Mouse (Mus musculus) forebrain, embryonic 14.5 days (tissue): ENCODE measurements at regions not wholly inside any gene's neighbourhood (a gene's known extent, or its start where the extent isn't known, plus 50 kb on each side); places are given as distances from the start of the nearest gene placed in this dataset.

ENCODE experiments used
- ATAC-seq: fragments of 200-750 bp; cut with Nextera tagmentation; 2 replicates; pipeline ENCODE4 v1.8.0; 2017; ENCODE audit warnings: mild to moderate bottlenecking, moderate library complexity
- DNase-seq: peaks from one replicate; pipeline ENCODE4 v3.0.0-alpha.2; 2015; ENCODE audit warnings: low spot score
- H3K27ac ChIP-seq: fragments of 300-500 bp; sonication (generic); 2 replicates; pipeline ENCODE4 v1.5.1; 2014; ENCODE audit warnings: low read depth, mild to moderate bottlenecking, control low read depth, low read length, moderate library complexity
- H3K27me3 ChIP-seq: fragments of 300-500 bp; sonication (generic); replicated peaks from 2 replicates; pipeline ENCODE4 v1.6.1; 2014; ENCODE audit warnings: low read length, control low read depth, mixed read lengths; ENCODE audit not compliant: control insufficient read depth, insufficient read depth
- H3K36me3 ChIP-seq: fragments of 300-500 bp; sonication (generic); 2 replicates; pipeline ENCODE4 v1.6.1; 2014; ENCODE audit warnings: low read length, control low read depth; ENCODE audit not compliant: control insufficient read depth, insufficient read depth
- H3K4me1 ChIP-seq: fragments of 300-500 bp; sonication (generic); 2 replicates; pipeline ENCODE4 v1.6.1; 2014; ENCODE audit warnings: antibody characterized with exemption, low read length, control low read depth; ENCODE audit not compliant: control insufficient read depth, insufficient read depth
- H3K4me2 ChIP-seq: fragments of 300-500 bp; sonication (generic); 2 replicates; pipeline ENCODE4 v1.6.1; 2014; ENCODE audit warnings: mild to moderate bottlenecking, control low read depth, low read length
- H3K4me3 ChIP-seq: fragments of 300-500 bp; sonication (generic); 2 replicates; pipeline ENCODE4 v1.5.1; 2014; ENCODE audit warnings: low read depth, low read length, control low read depth
- H3K9ac ChIP-seq: fragments of 300-500 bp; sonication (generic); 2 replicates; pipeline ENCODE4 v1.6.1; 2014; ENCODE audit warnings: mild to moderate bottlenecking, low read length, control low read depth, moderate library complexity
- H3K9me3 ChIP-seq: fragments of 300-500 bp; sonication (generic); replicated peaks from 2 replicates; pipeline ENCODE4 v1.6.1; 2016; ENCODE audit warnings: low read length, control low read depth, mixed read lengths; ENCODE audit not compliant: control insufficient read depth
- WGBS: fragments of 180-500 bp; shearing (Covaris S2); extraction: QIAGEN DNeasy Blood & Tissue Kit; methylation state at CpG from one replicate; pipeline ENCODE4 v1.1.7; 2014; 5-methylcytosine and 5-hydroxymethylcytosine counted together

DNA sequence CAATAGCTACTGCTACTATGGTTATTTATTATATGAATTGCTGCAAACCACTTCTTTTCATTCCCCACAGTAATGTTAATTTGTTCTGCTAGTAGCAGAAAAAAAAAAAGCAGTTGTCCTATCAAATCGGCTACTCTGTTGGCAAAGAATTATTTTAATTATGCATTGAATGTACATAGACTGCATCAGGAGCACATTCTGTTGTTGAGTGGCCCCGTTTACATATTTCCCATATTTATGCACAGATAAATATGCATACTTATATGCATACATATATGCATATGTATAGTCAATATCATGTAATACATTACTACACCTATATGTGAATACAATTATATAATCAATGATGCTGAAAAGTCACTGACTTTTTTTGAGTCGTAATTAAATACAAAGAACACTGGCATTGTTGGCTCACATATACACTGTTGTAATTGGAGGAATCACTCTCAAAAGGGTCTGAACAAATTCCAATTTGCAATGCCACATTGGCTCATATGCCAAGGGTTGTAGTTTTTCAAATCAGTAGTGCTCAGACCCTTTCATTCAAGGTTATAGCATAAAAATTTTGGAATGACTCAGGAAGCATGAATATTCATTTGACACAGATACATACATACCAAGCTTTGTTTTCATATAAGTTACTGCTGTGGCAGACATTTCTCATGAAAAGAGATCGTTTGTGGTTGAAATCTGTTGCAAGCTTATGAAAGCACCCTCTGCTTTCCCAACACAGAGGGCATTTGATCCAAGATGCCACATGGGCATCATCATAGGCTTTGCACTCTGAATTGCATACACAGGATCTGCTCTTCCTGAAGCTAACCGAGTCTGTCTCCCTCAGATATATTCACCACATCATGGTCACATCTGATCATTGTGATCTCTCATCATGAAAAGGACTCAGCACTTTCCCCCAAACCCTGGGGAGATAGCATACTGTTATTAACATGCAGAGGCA lies 1030.6 kb upstream of the Map3k7 start:
- peak; percentile 60 for ATAC-seq
- Histone ChIP-seq H3K4me3 (no peak overlapping the region), H3K36me3 (no peaks in the 10 kb centered on the region)

DNA sequence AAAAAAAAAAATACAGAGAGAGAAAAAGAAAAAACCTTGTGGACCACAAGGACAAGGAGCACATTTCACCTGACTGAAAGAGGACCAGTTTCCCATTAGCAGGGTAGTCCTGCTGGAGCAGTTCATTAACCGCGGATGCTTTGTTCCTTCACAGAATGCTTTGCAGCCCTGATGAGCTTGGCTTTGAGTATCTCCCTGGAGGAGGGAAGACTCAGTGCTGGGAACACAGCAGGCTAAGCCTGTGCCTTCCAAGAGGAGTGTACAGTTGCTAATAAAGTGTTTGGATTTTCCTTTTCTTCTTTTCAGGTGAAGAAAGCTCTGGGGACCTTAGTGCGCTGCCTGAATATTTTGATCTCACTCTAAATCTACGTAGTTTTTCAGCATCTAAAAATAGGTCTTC lies 980.3 kb upstream of the Map3k7 start:
- 17% methylated on average over 4 of the region's 4 CpGs for WGBS
- H3K9ac ChIP-seq = no peak overlapping the region
- H3K9me3 ChIP-seq = no peaks in the 10 kb centered on the region
- no peaks in the 10 kb centered on the region for H3K27me3 ChIP-seq
- no peak overlapping the region for H3K4me3 ChIP-seq
- DNase-seq (peak; percentile 61), ATAC-seq (peak; percentile 69; the same call in 1 of the 2 replicates)
- H3K27ac ChIP-seq = no peak overlapping the region
- no peaks in the 10 kb centered on the region for H3K36me3 ChIP-seq
- H3K4me2 ChIP-seq = no peak overlapping the region
- no peaks in the 10 kb centered on the region for H3K4me1 ChIP-seq

More for the DNA sequence above, 1030.6 kb upstream of the Map3k7 start:
- H3K27me3 ChIP-seq = no peaks in the 10 kb centered on the region
- H3K27ac ChIP-seq = no peak overlapping the region
- peak; percentile 49 for DNase-seq
- peaks cover 4% of the 10 kb centered on the region for H3K4me1 ChIP-seq
- H3K4me2 ChIP-seq = no peak overlapping the region
- H3K9me3 ChIP-seq = no peaks in the 10 kb centered on the region
- no peak overlapping the region for H3K9ac ChIP-seq
- 60% methylated on average over 5 of the region's 5 CpGs for WGBS

DNA sequence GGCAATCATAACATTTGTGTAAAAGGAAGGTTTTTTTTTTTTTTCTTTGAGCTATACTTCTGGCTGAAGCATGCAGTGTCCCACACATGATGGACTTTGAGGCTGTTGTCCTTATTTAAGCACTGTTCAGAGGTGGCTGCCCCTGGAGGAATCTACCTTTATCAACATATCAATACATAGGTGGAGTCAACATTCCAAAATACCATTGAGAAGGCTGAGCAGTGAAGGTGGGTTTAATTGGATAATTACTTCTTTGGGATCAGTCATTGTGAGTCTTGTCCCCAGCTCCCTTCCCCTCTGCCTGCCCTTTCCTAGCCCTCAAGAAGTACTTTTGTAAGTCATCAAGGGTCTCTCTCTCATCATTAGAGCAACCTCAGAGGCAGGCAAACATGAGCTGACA lies 951.9 kb upstream of the Map3k7 start:
- Histone ChIP-seq H3K27me3 (no peaks in the 10 kb centered on the region), H3K4me3 (no peak overlapping the region), H3K9ac (no peak overlapping the region), H3K4me1 (no peaks in the 10 kb centered on the region), H3K9me3 (no peaks in the 10 kb centered on the region), H3K36me3 (no peaks in the 10 kb centered on the region), H3K27ac (no peak overlapping the region), H3K4me2 (no peak overlapping the region)
- ATAC-seq = no peak
- no peak for DNase-seq

DNA sequence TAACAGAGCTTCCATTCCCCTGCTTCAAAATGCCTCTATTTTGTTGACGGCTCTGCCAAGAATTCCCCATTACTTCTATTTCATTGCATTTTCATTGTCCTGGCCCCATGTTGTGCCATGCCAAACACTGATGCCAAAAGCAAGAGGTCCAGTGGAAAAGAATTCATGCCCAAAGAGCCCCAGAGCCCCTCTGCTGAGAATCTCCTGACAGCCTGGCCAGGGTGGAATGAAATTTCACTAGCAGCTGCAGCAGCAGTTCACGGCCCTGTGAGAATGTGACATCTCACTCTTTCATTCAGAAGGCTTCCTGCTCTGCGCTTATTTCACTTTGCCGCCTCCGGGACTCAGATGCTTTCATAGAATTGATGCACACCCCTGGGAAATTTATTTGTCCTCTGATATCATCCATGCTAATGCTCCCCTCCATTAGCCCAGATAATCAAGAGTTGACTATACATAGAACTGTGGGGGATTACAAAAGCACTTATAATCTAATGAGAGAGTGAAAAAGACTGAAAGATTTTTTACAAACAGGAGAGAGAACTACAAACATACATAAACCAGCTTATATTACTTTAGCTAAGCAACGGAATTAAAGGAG lies 911.7 kb upstream of the Map3k7 start:
- no peak overlapping the region for H3K4me2 ChIP-seq
- no peaks in the 10 kb centered on the region for H3K27me3 ChIP-seq
- H3K27ac ChIP-seq = peak overlapping the region; percentile 33; the same call in 1 of the 2 replicates
- no peaks in the 10 kb centered on the region for H3K9me3 ChIP-seq
- no peak overlapping the region for H3K4me3 ChIP-seq
- H3K9ac ChIP-seq = no peak overlapping the region
- peak; percentile 71 for ATAC-seq
- H3K4me1 ChIP-seq = peaks cover 11% of the 10 kb centered on the region
- H3K36me3 ChIP-seq = no peaks in the 10 kb centered on the region
- peak; percentile 78 for DNase-seq
- 19% methylated on average over 6 of the region's 6 CpGs for WGBS

DNA sequence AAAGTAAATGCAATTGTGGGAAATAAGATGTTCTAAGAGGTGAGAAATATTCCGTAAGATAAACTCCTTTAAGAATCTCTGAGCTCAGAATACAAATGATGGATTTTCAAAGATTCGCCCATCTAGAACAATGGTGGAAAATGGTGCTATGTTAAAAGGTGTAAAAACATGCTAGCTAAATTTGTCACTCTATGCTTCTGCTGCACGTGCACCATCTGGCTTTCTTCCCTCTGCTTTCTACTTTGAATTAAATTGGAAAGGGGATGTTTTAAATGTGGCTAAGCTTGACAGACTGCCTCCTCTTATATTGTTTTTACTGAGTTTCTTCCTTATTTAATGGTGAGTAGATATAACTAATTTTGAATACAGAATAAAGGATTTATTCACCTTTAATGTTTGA lies 887.7 kb upstream of the Map3k7 start:
- H3K36me3 ChIP-seq = no peaks in the 10 kb centered on the region
- WGBS = 57% methylated on average over 3 of the region's 3 CpGs
- no peak overlapping the region for H3K4me2 ChIP-seq
- DNase-seq (peak; percentile 51), ATAC-seq (peak; percentile 23; the same call in 1 of the 2 replicates)
- no peaks in the 10 kb centered on the region for H3K9me3 ChIP-seq
- H3K9ac ChIP-seq = no peak overlapping the region
- no peak overlapping the region for H3K27ac ChIP-seq
- H3K4me1 ChIP-seq = no peaks in the 10 kb centered on the region
- no peak overlapping the region for H3K4me3 ChIP-seq
- H3K27me3 ChIP-seq = no peaks in the 10 kb centered on the region

DNA sequence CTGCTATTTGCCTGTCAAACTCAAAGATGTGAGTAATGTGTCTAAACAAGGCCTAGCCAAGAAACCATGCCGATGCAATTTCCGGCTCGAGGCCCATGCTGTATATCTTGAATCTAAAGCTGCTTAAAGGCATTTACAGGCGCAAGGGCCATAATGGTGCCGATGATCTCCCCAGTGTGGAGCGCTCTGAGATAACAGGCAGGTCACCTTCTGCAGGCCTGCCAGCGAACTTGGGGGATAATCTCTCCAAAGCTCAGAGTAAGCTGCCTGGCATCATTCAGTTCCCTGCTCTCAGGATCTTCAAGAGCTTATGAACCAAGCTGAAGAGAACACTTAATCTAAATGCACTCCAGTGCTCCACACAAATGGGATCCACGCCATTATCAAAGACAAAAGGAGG lies 842.3 kb upstream of the Map3k7 start:
- 60% methylated on average over 8 of the region's 8 CpGs for WGBS
- Histone ChIP-seq H3K27ac (no peak overlapping the region), H3K27me3 (no peaks in the 10 kb centered on the region), H3K9me3 (no peaks in the 10 kb centered on the region), H3K9ac (no peak overlapping the region), H3K36me3 (no peaks in the 10 kb centered on the region), H3K4me1 (no peaks in the 10 kb centered on the region), H3K4me3 (no peak overlapping the region), H3K4me2 (no peak overlapping the region)
- DNase-seq (peak; percentile 48), ATAC-seq (peak; percentile 44; the same call in 1 of the 2 replicates)

DNA sequence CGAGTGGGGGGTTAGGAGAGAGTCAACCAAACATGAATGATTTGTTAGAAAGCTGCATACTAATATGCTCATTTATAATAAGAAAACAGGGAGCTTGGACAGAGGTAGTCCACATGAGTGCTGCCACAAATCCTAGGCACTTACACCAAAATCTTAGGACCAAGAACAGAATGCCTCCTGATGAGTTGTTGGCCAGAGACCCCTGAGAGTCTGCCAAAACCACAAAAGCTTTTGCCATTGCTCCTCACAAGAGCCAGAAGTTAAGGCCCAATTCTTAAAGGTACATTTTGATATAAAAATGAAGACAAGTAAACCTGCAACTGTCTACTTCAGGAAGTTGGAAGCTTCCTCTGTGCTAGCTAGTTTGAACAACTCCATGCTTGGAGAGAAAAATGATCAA lies 820.7 kb upstream of the Map3k7 start:
- no peak for ATAC-seq
- Histone ChIP-seq H3K4me1 (no peaks in the 10 kb centered on the region), H3K27me3 (no peaks in the 10 kb centered on the region), H3K9me3 (no peaks in the 10 kb centered on the region), H3K4me2 (no peak overlapping the region), H3K27ac (no peak overlapping the region), H3K4me3 (no peak overlapping the region), H3K36me3 (no peaks in the 10 kb centered on the region), H3K9ac (no peak overlapping the region)
- 69% methylated on average over 1 of the region's 1 CpGs for WGBS
- no peak for DNase-seq

DNA sequence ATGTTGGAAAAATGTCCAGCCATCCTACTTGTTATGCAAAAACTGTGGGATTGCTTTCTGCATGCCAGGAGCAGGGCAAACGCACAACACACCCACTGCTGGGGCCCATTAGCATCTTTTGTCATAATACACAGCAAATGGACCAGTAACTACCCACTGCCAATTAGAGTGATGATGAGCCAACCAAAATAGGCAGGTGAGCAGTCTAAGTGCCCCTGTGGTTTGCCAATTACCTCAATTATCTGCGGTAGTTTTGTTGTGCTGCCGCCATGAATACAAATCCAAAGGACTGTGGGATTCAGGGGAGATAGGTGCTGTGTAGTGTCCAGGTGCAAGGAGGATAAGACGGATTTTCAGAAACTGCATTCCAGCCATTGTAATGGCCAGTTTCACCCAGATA lies 796.5 kb upstream of the Map3k7 start:
- Histone ChIP-seq H3K9me3 (no peaks in the 10 kb centered on the region), H3K36me3 (no peaks in the 10 kb centered on the region), H3K27me3 (no peaks in the 10 kb centered on the region), H3K9ac (no peak overlapping the region), H3K27ac (no peak overlapping the region), H3K4me2 (no peak overlapping the region), H3K4me3 (no peak overlapping the region), H3K4me1 (no peaks in the 10 kb centered on the region)
- 35% methylated on average over 4 of the region's 4 CpGs for WGBS
- DNase-seq = peak; percentile 49
- ATAC-seq = peak; percentile 76; the same call in 1 of the 2 replicates

DNA sequence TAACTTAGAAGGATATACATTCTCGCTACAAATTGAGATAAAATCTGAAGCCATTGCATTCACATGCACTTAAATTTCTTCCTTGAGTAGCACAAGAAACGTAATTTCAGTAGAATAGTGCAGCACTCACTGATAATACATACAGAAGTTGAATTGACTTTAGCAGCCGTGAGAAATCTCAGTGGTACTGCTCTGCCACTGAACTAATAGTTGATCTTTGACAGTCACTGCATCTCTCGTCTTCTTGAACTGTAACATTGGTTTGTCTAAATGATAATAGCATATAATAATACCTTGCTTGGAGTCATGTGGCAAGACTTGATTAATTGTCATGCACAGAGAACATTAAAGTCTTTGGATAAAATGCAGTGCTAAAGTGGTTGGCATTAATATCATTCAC lies 795.5 kb upstream of the Map3k7 start:
- DNase-seq (peak; percentile 8), ATAC-seq (no peak)
- WGBS = 80% methylated on average over 4 of the region's 4 CpGs
- Histone ChIP-seq H3K4me1 (no peaks in the 10 kb centered on the region), H3K27me3 (no peaks in the 10 kb centered on the region), H3K4me3 (no peak overlapping the region), H3K9ac (no peak overlapping the region), H3K27ac (no peak overlapping the region), H3K4me2 (no peak overlapping the region), H3K36me3 (no peaks in the 10 kb centered on the region), H3K9me3 (no peaks in the 10 kb centered on the region)
